Comparison of ENCODE assay signal across 10 mouse cellular contexts in genomic region chr2:158168741-158169211, GRCm38 (mm10). TPM values are rescaled to one million over a fixed set of nuclear protein-coding genes. Genes with fewer than 3 reads are reported as not detected.
DNase-seq lines count a peak whose midpoint lies in the region; ATAC-seq lines count a peak whose summit lies in the region.
"Had no signal": no experiment of that assay in that cellular context is flagged by ENCODE, and none has a peak within 500 bp of the region (broad histone marks: within the 10 kb centered on the region; RNA-seq: fewer than 3 reads in every experiment).

No protein-coding gene starts in this region.

- no peaks in the 10 kb centered on the region for H3K36me3 ChIP-seq in liver, embryonic 15.5 days (replicated peaks)
- H3K36me3 ChIP-seq in stomach, embryonic 15.5 days: no peaks in the 10 kb centered on the region
- H3K36me3 ChIP-seq in forebrain, embryonic 15.5 days: no peaks in the 10 kb centered on the region
- H3K36me3 ChIP-seq: hindbrain, embryonic 13.5 days had no signal

- H3K27ac ChIP-seq in liver, embryonic 15.5 days (replicated peaks): no peak overlapping the region
- H3K27ac ChIP-seq in stomach, embryonic 15.5 days: no peak overlapping the region
- no peak overlapping the region for H3K27ac ChIP-seq in forebrain, embryonic 15.5 days (replicated peaks)
- H3K27ac ChIP-seq: hindbrain, embryonic 13.5 days had no signal

- WGBS in liver, embryonic 15.5 days (ENCODE audit: insufficient replicate concordance): 60% methylated on average over 8 of the region's 8 CpGs
- WGBS in stomach, embryonic 15.5 days: 45% methylated on average over 8 of the region's 8 CpGs
- 63% methylated on average over 8 of the region's 8 CpGs for WGBS in forebrain, embryonic 15.5 days

- ATAC-seq in liver, embryonic 15.5 days (ENCODE audit: insufficient read depth): 0 out of 2 replicates have a peak, but pooled peaks have one; percentile 15
- peak; percentile 18; the same call in 1 of the 2 replicates for ATAC-seq in stomach, embryonic 15.5 days (ENCODE audit: insufficient read depth, low FRiP score, low read depth)
- no peak for ATAC-seq in forebrain, embryonic 15.5 days (replicated peaks)

- H3K9ac ChIP-seq in liver, embryonic 15.5 days: no peak overlapping the region
- H3K9ac ChIP-seq in stomach, embryonic 15.5 days: no peak overlapping the region
- H3K9ac ChIP-seq in forebrain, embryonic 15.5 days (replicated peaks): no peak overlapping the region
- H3K9ac ChIP-seq: hindbrain, embryonic 13.5 days had no signal

- peaks cover 27% of the 10 kb centered on the region for H3K4me1 ChIP-seq in liver, embryonic 15.5 days (replicated peaks)
- H3K4me1 ChIP-seq in stomach, embryonic 15.5 days: peaks cover 15% of the 10 kb centered on the region; the same call in 1 of the 2 replicates
- no peaks in the 10 kb centered on the region for H3K4me1 ChIP-seq in forebrain, embryonic 15.5 days

- DNase-seq in liver: no peak
- DNase-seq in gastrocnemius, postnatal 14 days: peak; percentile 33
- DNase-seq in heart, postnatal 4 days: peak; percentile 81
- DNase-seq in left cerebral cortex, adult 8-10 months (ENCODE audit: low spot score in 2 of 2): no peak
- no peak for DNase-seq in B cell, adult 2 months

- no peaks in the 10 kb centered on the region for H3K9me3 ChIP-seq in liver, embryonic 15.5 days (replicated peaks)
- H3K9me3 ChIP-seq in stomach, embryonic 15.5 days: no peaks in the 10 kb centered on the region
- H3K9me3 ChIP-seq in forebrain, embryonic 15.5 days: no peaks in the 10 kb centered on the region

- H3K27me3 ChIP-seq in liver, embryonic 15.5 days: 0 out of 2 replicates have a peak, but pooled peaks cover 3% of the 10 kb centered on the region
- H3K27me3 ChIP-seq in stomach, embryonic 15.5 days (replicated peaks): no peaks in the 10 kb centered on the region
- no peaks in the 10 kb centered on the region for H3K27me3 ChIP-seq in forebrain, embryonic 15.5 days
- H3K27me3 ChIP-seq: hindbrain, embryonic 13.5 days had no signal

- no peak overlapping the region for H3K4me3 ChIP-seq in liver, embryonic 15.5 days (replicated peaks)
- H3K4me3 ChIP-seq in stomach, embryonic 15.5 days (replicated peaks): no peak overlapping the region
- no peak overlapping the region for H3K4me3 ChIP-seq in forebrain, embryonic 15.5 days
- H3K4me3 ChIP-seq: hindbrain, embryonic 13.5 days had no signal

- H3K4me2 ChIP-seq in liver, embryonic 15.5 days: no peak overlapping the region
- no peak overlapping the region for H3K4me2 ChIP-seq in stomach, embryonic 15.5 days
- no peak overlapping the region for H3K4me2 ChIP-seq in forebrain, embryonic 15.5 days (replicated peaks)
- H3K4me2 ChIP-seq: hindbrain, embryonic 13.5 days; midbrain, embryonic 11.5 days had no signal

- intact Hi-C loops in gastrocnemius, postnatal 14 days (cut with DNase I; ENCODE audit: low total_unique reads): no loop called here

RNA-seq across cellular contexts. Expression of gene Tgm2, which starts 22.5 kb away (rescaled TPM):
- 67.7 and 77.8 TPM in 2 replicates for polyA plus RNA-seq in liver, embryonic 15.5 days (2015; fragmentation: Nextera tagmentation; extraction: Ambion mirVana)
- total RNA-seq in gastrocnemius, postnatal 14 days (2021): 10 to 100 TPM; 48.4 to 50.2 TPM
- 100 to 1,000 TPM; 254 to 273 TPM for total RNA-seq in heart, postnatal 4 days (2021)
- polyA plus RNA-seq in stomach, embryonic 15.5 days (2015; fragmentation: Nextera tagmentation; extraction: Ambion mirVana): 91.7 and 93.1 TPM in 2 replicates
- 10 to 100 TPM in 3 of 4 experiments, 1 to 10 TPM in 1; 9.3 to 13.7 (median 10.1) TPM for total RNA-seq in left cerebral cortex, adult 8-10 months (2022)
- polyA plus RNA-seq in forebrain, embryonic 15.5 days (2015; fragmentation: Nextera tagmentation; extraction: Ambion mirVana): 4.7 and 5.0 TPM in 2 replicates

Comparison
In these comparisons a context has a peak if more than half of its experiments do, and no peak if none do; other contexts are left out.
1. DNase-seq: peak in gastrocnemius, postnatal 14 days (single experiment) and heart, postnatal 4 days (single experiment); none in liver (single experiment), left cerebral cortex, adult 8-10 months (0 of 2) and B cell, adult 2 months (0 of 2).
2. RNA of gene Tgm2, which starts 22.5 kb away (total RNA-seq): 254 to 273 TPM in heart, postnatal 4 days; 48.4 to 50.2 TPM in gastrocnemius, postnatal 14 days and 9.3 to 13.7 TPM in left cerebral cortex, adult 8-10 months; every median in the first group is over 4 times any median in the second.